Mouse (Mus musculus) left cerebral cortex, postnatal 10 days (tissue): Measurements from ENCODE around the gene Baz2a. TPM values are rescaled to one million over a fixed set of nuclear protein-coding genes. Genes with fewer than 3 reads are reported as not detected.
"Not testable (repeated sequence)": the region's sequence is repeated elsewhere in the genome, so short reads cannot be mapped to it uniquely, and the experiment has no call there.

Experiments used
- DNase-seq, 2 experiments: peaks; one replicate each; pipeline ENCODE4 v3.0.0; 2021 to 2022; ENCODE audit warnings: low spot score in 2 of 2, mixed read lengths in 1 of 2; ENCODE audit errors: extremely low spot score in 1 of 2
- intact Hi-C: fragments of 180-260 bp; cut with DNase I; formaldehyde crosslinking; loops from one replicate; pipeline ENCODE4 v1.15.1; 2025
- microRNA-seq: library from miRNA; unstranded; fragments of <30 nt; microRNA quantifications from one replicate; pipeline ENCODE4 v1.2.0, GENCODE M21; 2022
- total RNA-seq, 2 experiments: library from RNA; stranded (reverse); gene quantifications; 2 replicates each; pipeline ENCODE4 v1.2.3; 2021

The Baz2a gene
- total RNA-seq, 2 experiments from 2014 or later, result 29.5 to 31.3 TPM

GRCm38 (mm10) chr10:128149592-128149991 is 58.2 kb downstream of the Baz2a start:
- peak in 1 of 2 experiments; percentile 90 for DNase-seq
- intact Hi-C loops, result no loop called here

- peak in 1 of 2 experiments; percentile 69 for DNase-seq
Observed at GRCm38 (mm10) chr10:128150941-128151340, 59.6 kb downstream of the Baz2a start.

GRCm38 (mm10) chr10:128153978-128154377 is 62.6 kb downstream of the Baz2a start:
- intact Hi-C loops, result no loop called here
- no peak for DNase-seq

More at GRCm38 (mm10) chr10:128150941-128151340, 59.6 kb downstream of the Baz2a start:
- intact Hi-C loops, result no loop called here

- intact Hi-C loops, DNase-seq: not testable (repeated sequence)
Observed at GRCm38 (mm10) chr10:128165726-128166125, 74.3 kb downstream of the Baz2a start.

GRCm38 (mm10) chr10:128167091-128167490 is 75.7 kb downstream of the Baz2a start:
- DNase-seq, result no peak
- intact Hi-C loops, result no loop called here

DNA sequence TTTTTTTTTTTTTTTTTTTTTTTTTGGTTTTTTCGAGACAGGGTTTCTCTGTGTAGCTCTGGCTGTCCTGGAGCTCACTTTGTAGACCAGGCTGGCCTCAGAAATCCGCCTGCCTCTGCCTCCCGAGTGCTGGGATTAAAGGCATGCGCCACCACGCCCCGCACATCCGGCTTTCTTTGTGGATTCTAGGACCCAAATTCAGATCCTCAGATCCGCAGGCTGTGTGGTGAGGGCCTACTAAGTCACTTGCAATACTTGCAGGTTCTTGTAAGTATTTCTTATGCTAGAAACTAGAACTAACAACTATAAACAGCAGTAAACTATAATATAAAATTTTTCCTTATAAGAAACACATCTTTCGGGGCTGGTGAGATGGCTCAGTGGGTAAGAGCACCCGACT is 80.0 kb downstream of the Baz2a start:
- DNase-seq, intact Hi-C loops: not testable (repeated sequence)

GRCm38 (mm10) chr10:128175302-128175701 is 83.9 kb downstream of the Baz2a start:
- intact Hi-C loops, result no loop called here
- no peak for DNase-seq

DNA sequence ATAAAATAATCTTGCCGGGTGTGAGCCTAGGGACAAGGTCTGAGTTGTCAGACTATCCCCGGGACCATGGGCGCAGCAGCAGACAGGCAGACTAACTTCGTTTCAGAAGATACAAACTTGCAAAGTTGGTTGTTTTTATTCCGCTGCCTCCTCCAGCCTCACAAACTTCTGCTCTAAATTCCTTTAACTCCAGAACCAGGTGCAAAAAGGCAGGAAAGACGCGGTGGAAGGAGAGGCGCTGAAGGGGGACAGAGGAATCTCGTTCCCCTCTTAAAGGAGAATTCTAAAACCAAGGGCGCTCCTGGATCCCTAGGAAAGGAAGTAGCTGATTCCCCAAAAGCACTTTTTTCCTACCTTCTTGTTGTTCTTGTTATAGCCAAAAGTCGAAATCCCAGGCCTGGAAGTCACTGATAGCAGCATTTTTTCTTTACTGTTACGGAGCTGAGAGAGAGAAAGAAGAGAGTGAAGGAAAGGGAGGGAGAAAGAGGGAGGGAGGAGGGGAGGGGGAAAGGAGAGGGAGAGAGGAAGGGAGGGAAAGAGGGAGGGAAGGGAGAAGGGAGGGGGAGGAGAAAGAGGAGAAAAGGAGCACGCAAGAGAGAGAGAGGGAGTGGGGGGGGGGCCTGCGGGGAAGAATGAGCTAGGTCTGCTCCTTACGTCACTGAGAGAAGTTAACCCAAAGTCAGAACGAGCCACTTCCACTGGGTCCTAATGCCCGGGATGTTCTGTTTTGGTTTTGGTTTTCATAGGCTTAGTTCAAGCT is 84.8 kb downstream of the Baz2a start:
- peak; percentile 25 to 62 for DNase-seq
- intact Hi-C loops, result no loop called here

DNA sequence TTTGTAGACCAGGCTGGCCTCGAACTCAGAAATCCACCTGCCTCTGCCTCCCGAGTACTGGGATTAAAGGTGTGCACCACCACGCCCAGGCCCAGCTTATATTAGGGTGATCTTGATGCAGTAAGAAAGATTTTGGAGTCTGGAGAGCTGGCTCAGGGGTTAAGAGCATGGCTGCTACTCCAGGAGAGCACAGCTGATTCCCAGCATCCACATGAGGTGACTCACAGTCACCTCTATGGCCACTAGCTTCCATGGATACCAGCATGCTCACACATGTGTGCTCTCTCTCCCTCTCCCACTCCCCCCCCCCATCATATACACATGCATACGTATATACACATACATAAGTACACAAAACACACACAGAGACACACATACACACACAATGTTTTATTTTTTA is 85.9 kb downstream of the Baz2a start:
- DNase-seq, result no peak
- intact Hi-C loops, result no loop called here

Small RNA genes within 50 kb of the gene (microRNA-seq; reads per million reads assigned to microRNA genes)
- 19.3 reads per million, percentile 38 among the genes with 10 or more reads in this experiment for gene Mir677

Other genes with a start within 250 kb of the Baz2a start
- gene Rdh19, start 241.6 kb upstream of the Baz2a start, total RNA-seq, result not detected
- not detected for gene Rdh16f2, start 225.1 kb upstream of the Baz2a start, total RNA-seq
- not detected for gene Rdh7, start 202.8 kb upstream of the Baz2a start, total RNA-seq
- not detected for gene Sdr9c7, start 193.1 kb upstream of the Baz2a start, total RNA-seq
- gene Hsd17b6, start 84.0 kb upstream of the Baz2a start, total RNA-seq, result not detected
- 10 to 100 TPM; 10.5 to 10.9 TPM for gene Prim1, start 76.4 kb upstream of the Baz2a start, total RNA-seq
- 100 to 1,000 TPM; 351 to 355 TPM for gene Naca, start 56.0 kb upstream of the Baz2a start, total RNA-seq
- gene Ptges3, start 32.6 kb upstream of the Baz2a start, total RNA-seq, result 100 to 1,000 TPM; 149 to 156 TPM
- 1,000 to 10,000 TPM; 1,572 to 1,686 TPM for gene Atp5b, start 8.3 kb upstream of the Baz2a start, total RNA-seq
- 10 to 100 TPM; 10.7 to 11.6 TPM for gene Rbms2, start 88.7 kb downstream of the Baz2a start, total RNA-seq
- gene Gls2, start 102.9 kb downstream of the Baz2a start, total RNA-seq, result 10 to 100 TPM; 17.8 to 18.7 TPM
- 10 to 100 TPM; 11.5 to 12.6 TPM for gene Spryd4, start 120.2 kb downstream of the Baz2a start, total RNA-seq
- gene Mip, start 134.3 kb downstream of the Baz2a start, total RNA-seq, result not detected
- gene Timeless, start 140.5 kb downstream of the Baz2a start, total RNA-seq, result 1 to 10 TPM; 8.3 to 9.7 TPM
- gene Apon, start 162.5 kb downstream of the Baz2a start, total RNA-seq, result not detected
- not detected for gene Apof, start 177.1 kb downstream of the Baz2a start, total RNA-seq
- 10 to 100 TPM; 20.2 to 26.0 TPM for gene Stat2, start 179.0 kb downstream of the Baz2a start, total RNA-seq
- gene Il23a, start 207.2 kb downstream of the Baz2a start, total RNA-seq, result under 1 TPM; 0.43 to 0.58 TPM
- gene Pan2, start 211.8 kb downstream of the Baz2a start, total RNA-seq, result 10 to 100 TPM; 13.0 to 14.1 TPM
- 10 to 100 TPM; 64.4 to 69.7 TPM for gene Cnpy2, start 230.9 kb downstream of the Baz2a start, total RNA-seq
- gene Cs, start 246.2 kb downstream of the Baz2a start, total RNA-seq, result 100 to 1,000 TPM; 287 to 288 TPM